Mouse (Mus musculus): Measurements from ENCODE around the gene Spc24. TPM values are rescaled to one million over a fixed set of nuclear protein-coding genes. Genes with fewer than 3 reads are reported as not detected.
"Not testable (repeated sequence)": the region's sequence is repeated elsewhere in the genome, so short reads cannot be mapped to it uniquely, and the experiment has no call there.

Gene Spc24
- total and polyA plus RNA-seq, 3 experiments: 61.5 to 126 (median 116) TPM

DNA sequence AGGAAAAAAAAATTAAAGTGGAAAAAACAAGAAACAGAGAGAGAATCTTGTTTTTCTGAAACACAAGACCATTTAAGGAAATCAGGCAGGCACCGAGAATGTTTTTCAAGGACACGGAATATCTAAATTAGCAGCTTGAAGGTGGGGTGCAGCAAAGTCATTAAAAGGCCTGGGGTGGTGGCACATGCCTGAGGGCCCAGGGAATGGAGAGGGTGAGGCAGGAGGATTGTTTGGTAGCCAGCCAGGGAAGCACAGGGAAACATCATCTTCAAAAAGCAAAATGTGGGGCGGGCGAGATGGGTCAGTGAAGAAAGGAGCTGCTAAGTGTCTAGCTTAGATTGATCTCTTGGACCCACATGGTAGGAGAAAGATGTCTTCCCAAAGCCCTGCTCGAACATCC, 27.6 kb upstream of the Spc24 start:
- Histone ChIP-seq H3K9me3 (replicated peaks) (no peaks in the 10 kb centered on the region), H3K4me1 (ENCODE audit: insufficient read depth, low read depth, low read length) (peaks cover 3% of the 10 kb centered on the region), H3K27me3 (ENCODE audit: insufficient read depth, low read length) (peaks cover 28% of the 10 kb centered on the region), H3K36me3 (replicated peaks) (no peaks in the 10 kb centered on the region), H3K4me3 (ENCODE audit: low read depth, low read length) (no peak overlapping the region)
- DNase-seq (ENCODE audit: low spot score) (no peak), ATAC-seq (ENCODE audit: extremely low read depth, insufficient number of reproducible peaks, low FRiP score, poor library complexity, severe bottlenecking) (no peak)
- TF ChIP-seq POLR2AphosphoS5 (IDR thresholded peaks at IDR 0.05; ENCODE audit: insufficient replicate concordance, low read depth, low read length) (no peak), GATA2 (IDR thresholded peaks at IDR 0.05; ENCODE audit: borderline replicate concordance, low read depth, low read length) (no peak), TAL1 (conservative IDR thresholded peaks at IDR 0.05; ENCODE audit: low read depth, low read length) (no peak), GATA1 (IDR thresholded peaks at IDR 0.05; ENCODE audit: borderline replicate concordance, low read length) (no peak), CTCF (IDR thresholded peaks at IDR 0.05; ENCODE audit: low read depth, low read length) (no peak)

DNA sequence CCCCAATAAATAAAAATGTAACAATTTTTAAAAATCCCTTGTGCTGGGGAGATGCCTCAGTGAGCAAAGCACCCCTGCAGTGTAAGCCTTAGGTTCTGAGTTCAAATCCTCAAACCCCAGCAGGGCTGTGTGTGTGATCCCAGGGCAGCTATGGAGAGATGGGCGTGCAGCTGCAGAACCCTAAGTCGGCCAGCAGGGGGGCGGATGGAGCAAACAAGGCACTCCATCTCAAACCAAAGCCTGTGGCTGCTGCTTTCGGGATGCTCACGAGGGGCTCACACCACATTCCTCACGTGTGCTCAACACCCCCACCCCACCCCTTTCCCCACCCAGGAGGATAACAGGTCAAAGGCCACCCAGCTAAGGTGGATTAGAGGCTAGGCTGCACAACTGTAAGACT, 26.8 kb upstream of the Spc24 start:
- no peak overlapping the region for H3K4me3 ChIP-seq (ENCODE audit: low read depth, low read length)
- DNase-seq (ENCODE audit: low spot score) (peak; percentile 50), ATAC-seq (ENCODE audit: extremely low read depth, insufficient number of reproducible peaks, low FRiP score, poor library complexity, severe bottlenecking) (peak; percentile 34)
- H3K4me1 ChIP-seq (ENCODE audit: insufficient read depth, low read depth, low read length): peaks cover 3% of the 10 kb centered on the region
- TF ChIP-seq GATA1 (IDR thresholded peaks at IDR 0.05; ENCODE audit: borderline replicate concordance, low read length) (no peak), TAL1 (conservative IDR thresholded peaks at IDR 0.05; ENCODE audit: low read depth, low read length) (no peak), GATA2 (IDR thresholded peaks at IDR 0.05; ENCODE audit: borderline replicate concordance, low read depth, low read length) (no peak), CTCF (IDR thresholded peaks at IDR 0.05; ENCODE audit: low read depth, low read length) (peak; percentile 62), POLR2AphosphoS5 (IDR thresholded peaks at IDR 0.05; ENCODE audit: insufficient replicate concordance, low read depth, low read length) (no peak)
- H3K9me3 ChIP-seq (replicated peaks): no peaks in the 10 kb centered on the region
- H3K27me3 ChIP-seq (ENCODE audit: insufficient read depth, low read length): peaks cover 27% of the 10 kb centered on the region
- no peaks in the 10 kb centered on the region for H3K36me3 ChIP-seq (replicated peaks)

DNA sequence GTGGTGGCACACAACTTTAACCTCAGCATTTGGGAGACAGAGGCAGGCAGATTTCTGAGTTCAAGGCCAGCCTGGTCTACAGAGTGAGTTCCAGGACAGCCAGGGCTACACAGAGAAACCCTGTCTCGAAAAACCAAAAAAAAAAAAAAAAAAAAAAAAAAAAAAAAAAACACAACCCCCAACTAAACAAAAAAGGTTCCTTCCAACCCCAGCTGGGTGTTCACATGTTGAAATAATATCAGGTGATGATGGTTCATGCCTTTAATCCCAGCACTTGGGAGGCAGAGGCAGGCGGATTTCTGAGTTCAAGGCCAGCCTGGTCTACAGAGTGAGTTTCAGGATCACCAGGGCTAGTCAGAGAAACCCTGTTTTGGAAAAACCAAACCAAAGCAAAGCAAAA, 26.2 kb upstream of the Spc24 start:
- not testable (repeated sequence) for H3K36me3 ChIP-seq (replicated peaks); H3K4me1 ChIP-seq (ENCODE audit: insufficient read depth, low read depth, low read length); ATAC-seq (ENCODE audit: extremely low read depth, insufficient number of reproducible peaks, low FRiP score, poor library complexity, severe bottlenecking); DNase-seq (ENCODE audit: low spot score); H3K9me3 ChIP-seq (replicated peaks); H3K4me3 ChIP-seq (ENCODE audit: low read depth, low read length)
- H3K27me3 ChIP-seq (ENCODE audit: insufficient read depth, low read length): peaks cover 22% of the 10 kb centered on the region

DNA sequence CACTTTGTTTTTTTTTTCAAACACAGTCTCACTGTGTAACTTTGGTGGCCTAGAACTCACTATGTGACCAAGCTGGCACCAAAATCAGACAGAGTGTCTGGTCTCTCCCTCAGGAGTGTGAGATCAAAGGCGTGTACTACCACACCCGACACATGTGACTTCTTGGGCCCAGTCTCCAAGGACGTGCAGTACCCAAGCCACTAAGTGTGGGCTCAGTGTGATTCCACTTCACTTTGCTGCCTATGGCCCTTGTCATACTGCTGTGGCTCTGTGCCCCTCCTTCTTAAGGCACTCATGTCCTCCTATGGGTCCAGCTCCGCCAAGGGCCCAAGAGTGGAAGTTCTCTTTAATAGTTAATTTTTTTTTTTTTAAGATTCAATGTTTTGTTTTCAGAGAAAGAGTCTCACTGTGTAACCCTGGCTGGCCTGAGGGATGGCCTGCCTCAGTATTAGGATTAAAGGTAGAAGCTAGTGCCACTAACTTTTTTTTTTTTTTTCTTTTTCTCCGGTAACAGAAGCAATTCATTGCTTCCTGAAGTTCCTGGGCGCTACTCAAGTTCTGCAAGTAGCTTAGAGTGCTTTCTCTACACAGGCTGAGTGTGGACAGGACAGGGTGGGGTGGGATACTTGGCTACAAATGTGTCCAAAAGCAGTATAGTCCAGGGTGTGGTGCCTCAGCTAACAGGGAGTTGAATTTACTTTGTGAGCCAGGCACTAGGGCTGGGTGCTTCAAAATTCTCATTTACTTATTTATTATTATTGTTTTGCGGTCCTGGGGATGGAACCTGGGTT, 24.6 kb upstream of the Spc24 start:
- Histone ChIP-seq H3K4me3 (ENCODE audit: low read depth, low read length) (no peak overlapping the region), H3K36me3 (replicated peaks) (no peaks in the 10 kb centered on the region), H3K9me3 (replicated peaks) (no peaks in the 10 kb centered on the region), H3K27me3 (ENCODE audit: insufficient read depth, low read length) (peaks cover 27% of the 10 kb centered on the region), H3K4me1 (ENCODE audit: insufficient read depth, low read depth, low read length) (peaks cover 3% of the 10 kb centered on the region)
- no peak for DNase-seq (ENCODE audit: low spot score)
- TF ChIP-seq GATA2 (IDR thresholded peaks at IDR 0.05; ENCODE audit: borderline replicate concordance, low read depth, low read length) (no peak), CTCF (IDR thresholded peaks at IDR 0.05; ENCODE audit: low read depth, low read length) (no peak), TAL1 (conservative IDR thresholded peaks at IDR 0.05; ENCODE audit: low read depth, low read length) (no peak)
- ATAC-seq (ENCODE audit: extremely low read depth, insufficient number of reproducible peaks, low FRiP score, poor library complexity, severe bottlenecking): no peak

DNA sequence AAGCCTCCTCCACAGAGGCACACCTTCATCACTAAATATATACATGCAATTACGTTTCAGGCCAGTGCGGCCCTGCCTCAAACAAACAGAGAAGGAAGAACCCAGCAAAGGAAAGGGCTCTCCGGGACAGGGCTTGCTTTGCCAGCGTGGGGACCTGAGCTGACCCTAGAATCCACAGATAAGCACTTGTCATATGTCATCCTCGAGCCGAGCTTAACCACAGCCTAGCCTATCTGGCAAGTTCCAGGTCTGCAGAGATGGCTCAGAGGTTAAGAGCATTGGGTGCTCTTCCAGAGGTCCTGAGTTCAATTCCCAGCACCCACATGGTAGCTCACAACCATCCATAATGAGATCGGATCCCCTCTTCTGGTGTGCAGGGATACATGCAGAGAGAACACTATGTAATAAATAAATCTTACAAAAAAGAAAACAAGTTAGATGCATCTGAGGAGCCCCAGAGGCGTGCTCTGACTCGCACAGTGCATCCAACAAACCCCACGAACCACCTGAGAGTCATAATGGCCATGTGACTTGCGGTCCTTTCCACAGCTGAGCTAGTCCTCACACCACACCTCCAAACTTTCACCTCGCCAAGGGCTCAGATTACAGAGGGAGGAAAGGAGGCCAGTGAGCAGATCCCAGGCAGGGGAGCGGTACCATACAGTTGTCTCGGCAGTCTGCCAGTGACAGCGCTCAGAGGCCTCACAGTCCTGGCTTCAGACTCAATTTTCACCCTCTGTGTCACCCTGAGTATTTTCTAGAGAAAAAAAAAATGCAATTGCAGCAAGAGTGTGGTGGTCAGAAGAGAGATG, 21.8 kb upstream of the Spc24 start:
- Histone ChIP-seq H3K4me3 (ENCODE audit: low read depth, low read length) (no peak overlapping the region), H3K27me3 (ENCODE audit: insufficient read depth, low read length) (peaks cover 27% of the 10 kb centered on the region), H3K36me3 (replicated peaks) (no peaks in the 10 kb centered on the region), H3K4me1 (ENCODE audit: insufficient read depth, low read depth, low read length) (peaks cover 3% of the 10 kb centered on the region), H3K9me3 (replicated peaks) (no peaks in the 10 kb centered on the region)
- TF ChIP-seq TAL1 (conservative IDR thresholded peaks at IDR 0.05; ENCODE audit: low read depth, low read length): no peak
- TF ChIP-seq GATA1 (IDR thresholded peaks at IDR 0.05; ENCODE audit: borderline replicate concordance, low read length): no peak
- no peak for TF ChIP-seq GATA2 (IDR thresholded peaks at IDR 0.05; ENCODE audit: borderline replicate concordance, low read depth, low read length)
- ATAC-seq (ENCODE audit: extremely low read depth, insufficient number of reproducible peaks, low FRiP score, poor library complexity, severe bottlenecking) (no peak), DNase-seq (ENCODE audit: low spot score) (no peak)

DNA sequence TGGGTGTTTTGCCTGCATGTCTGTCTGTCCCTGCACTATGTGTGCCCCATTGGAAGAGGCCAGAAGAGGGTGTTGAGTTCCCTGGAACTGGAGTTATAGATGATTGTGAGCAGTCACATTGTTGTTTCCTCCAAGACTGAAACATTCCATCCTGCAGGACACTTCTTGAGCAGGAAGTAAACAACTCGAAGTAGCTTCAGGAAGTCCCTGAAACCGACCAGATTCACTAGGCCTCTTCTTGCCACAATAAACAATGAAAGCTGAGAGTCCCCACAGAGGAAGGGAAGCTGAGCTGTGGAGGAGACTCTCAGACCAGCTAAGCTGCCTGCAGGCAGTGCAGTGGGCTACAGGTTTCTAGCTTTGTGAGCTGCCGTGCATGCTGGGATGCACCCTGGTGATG, 17.6 kb upstream of the Spc24 start:
- no peaks in the 10 kb centered on the region for H3K9me3 ChIP-seq (replicated peaks)
- DNase-seq (ENCODE audit: low spot score): no peak
- no peak overlapping the region for H3K4me3 ChIP-seq (ENCODE audit: low read depth, low read length)
- H3K4me1 ChIP-seq (ENCODE audit: insufficient read depth, low read depth, low read length): peaks cover 3% of the 10 kb centered on the region
- no peak for ATAC-seq (ENCODE audit: extremely low read depth, insufficient number of reproducible peaks, low FRiP score, poor library complexity, severe bottlenecking)
- TF ChIP-seq GATA1 (IDR thresholded peaks at IDR 0.05; ENCODE audit: borderline replicate concordance, low read length): no peak
- no peak for TF ChIP-seq TAL1 (conservative IDR thresholded peaks at IDR 0.05; ENCODE audit: low read depth, low read length)
- TF ChIP-seq POLR2AphosphoS5 (IDR thresholded peaks at IDR 0.05; ENCODE audit: insufficient replicate concordance, low read depth, low read length): no peak
- no peak for TF ChIP-seq GATA2 (IDR thresholded peaks at IDR 0.05; ENCODE audit: borderline replicate concordance, low read depth, low read length)
- no peak for TF ChIP-seq CTCF (IDR thresholded peaks at IDR 0.05; ENCODE audit: low read depth, low read length)
- H3K27me3 ChIP-seq (ENCODE audit: insufficient read depth, low read length): peaks cover 32% of the 10 kb centered on the region
- no peaks in the 10 kb centered on the region for H3K36me3 ChIP-seq (replicated peaks)
